Mouse (Mus musculus) cortical plate, adult 2 months (tissue): ENCODE data around the gene Slc47a2.

Source experiments
- CTCF ChIP-seq: fragments of 200-500 bp; IDR thresholded peaks from 2 replicates; pipeline ENCODE4 v1.5.1; 2011; ENCODE audit warnings: mild to moderate bottlenecking, control low read depth, low read length; ENCODE audit not compliant: insufficient read depth; ENCODE audit errors: extremely low read depth
- POLR2A ChIP-seq: fragments of 200-500 bp; IDR thresholded peaks from 2 replicates; pipeline ENCODE4 v1.6.1; 2011; ENCODE audit warnings: mild to moderate bottlenecking, low read length, control low read depth; ENCODE audit not compliant: insufficient read depth; ENCODE audit errors: extremely low read depth

- TF ChIP-seq CTCF (no peak), POLR2A (no peak)
These were observed 44.6 kb upstream of the Slc47a2 start for GRCm38 (mm10) chr11:61387233-61387632.
